ENCODE assay signal across 7 mouse cellular contexts in genomic region chr3:50381861-50382693, GRCm38 (mm10).
DNase-seq lines count a peak whose midpoint lies in the region; ATAC-seq lines count a peak whose summit lies in the region.

No protein-coding gene starts in this region.

- H3K27ac ChIP-seq in brown adipose tissue, adult 24 weeks (replicated peaks; ENCODE audit: low read depth, low read length): no peak overlapping the region
- peak overlapping the region; percentile 79 for H3K27ac ChIP-seq in embryonic facial prominence, embryonic 10.5 days (replicated peaks)
- 0 out of 2 replicates have a peak overlapping the region, but pooled peaks have one; percentile 18 for H3K27ac ChIP-seq in hindbrain, embryonic 13.5 days
- no peak overlapping the region for H3K27ac ChIP-seq in liver, embryonic 13.5 days
- no peak overlapping the region for H3K27ac ChIP-seq in neural tube, embryonic 12.5 days

- no peaks in the 10 kb centered on the region for H3K4me1 ChIP-seq in brown adipose tissue, adult 24 weeks (ENCODE audit: control insufficient read depth, insufficient read depth, insufficient read length, low read length)
- H3K4me1 ChIP-seq in embryonic facial prominence, embryonic 10.5 days: peaks cover 26% of the 10 kb centered on the region
- H3K4me1 ChIP-seq in hindbrain, embryonic 13.5 days (replicated peaks): peaks cover 17% of the 10 kb centered on the region
- no peaks in the 10 kb centered on the region for H3K4me1 ChIP-seq in liver, embryonic 13.5 days (replicated peaks)
- no peaks in the 10 kb centered on the region for H3K4me1 ChIP-seq in neural tube, embryonic 12.5 days

- peak overlapping the region; percentile 56 for H3K4me3 ChIP-seq in brown adipose tissue, adult 24 weeks (ENCODE audit: insufficient read depth, low read depth, low read length)
- H3K4me3 ChIP-seq in embryonic facial prominence, embryonic 10.5 days: peak overlapping the region; percentile 49
- peak overlapping the region; percentile 35 for H3K4me3 ChIP-seq in hindbrain, embryonic 13.5 days
- peak overlapping the region; percentile 23 for H3K4me3 ChIP-seq in liver, embryonic 13.5 days (replicated peaks)
- H3K4me3 ChIP-seq in neural tube, embryonic 12.5 days: peak overlapping the region; percentile 23

- H3K9me3 ChIP-seq in embryonic facial prominence, embryonic 10.5 days: no peaks in the 10 kb centered on the region
- H3K9me3 ChIP-seq in hindbrain, embryonic 13.5 days: no peaks in the 10 kb centered on the region
- no peaks in the 10 kb centered on the region for H3K9me3 ChIP-seq in liver, embryonic 13.5 days (replicated peaks)
- no peaks in the 10 kb centered on the region for H3K9me3 ChIP-seq in neural tube, embryonic 12.5 days

- H3K4me2 ChIP-seq in hindbrain, embryonic 13.5 days: peak overlapping the region; percentile 49
- H3K4me2 ChIP-seq in liver, embryonic 13.5 days: peak overlapping the region; percentile 49
- H3K4me2 ChIP-seq in neural tube, embryonic 12.5 days (replicated peaks): peak overlapping the region; percentile 51

- ATAC-seq in hindbrain, embryonic 13.5 days (ENCODE audit: low FRiP score): 0 out of 2 replicates have a peak, but pooled peaks have one; percentile 34
- no peak for ATAC-seq in liver, embryonic 13.5 days (ENCODE audit: low read depth)
- ATAC-seq in neural tube, embryonic 12.5 days (ENCODE audit: low FRiP score, low read depth): 0 out of 2 replicates have a peak, but pooled peaks have one; percentile 64
- ATAC-seq in CD4-positive, CD25-positive, alpha-beta regulatory T cell, adult 4 months: no peak

- 34% methylated on average over 22 of the region's 22 CpGs for WGBS in embryonic facial prominence, embryonic 10.5 days
- WGBS in hindbrain, embryonic 13.5 days: 42% methylated on average over 22 of the region's 22 CpGs
- 21% methylated on average over 22 of the region's 22 CpGs for WGBS in liver, embryonic 13.5 days (ENCODE audit: insufficient replicate concordance)
- 45% methylated on average over 22 of the region's 22 CpGs for WGBS in neural tube, embryonic 12.5 days

- H3K36me3 ChIP-seq in embryonic facial prominence, embryonic 10.5 days (replicated peaks): no peaks in the 10 kb centered on the region
- H3K36me3 ChIP-seq in hindbrain, embryonic 13.5 days: no peaks in the 10 kb centered on the region
- H3K36me3 ChIP-seq in liver, embryonic 13.5 days: no peaks in the 10 kb centered on the region
- no peaks in the 10 kb centered on the region for H3K36me3 ChIP-seq in neural tube, embryonic 12.5 days

- H3K9ac ChIP-seq in hindbrain, embryonic 13.5 days: 0 out of 2 replicates have a peak overlapping the region, but pooled peaks have one; percentile 29
- H3K9ac ChIP-seq in liver, embryonic 13.5 days: no peak overlapping the region
- H3K9ac ChIP-seq in neural tube, embryonic 12.5 days: no peak overlapping the region

- H3K27me3 ChIP-seq in embryonic facial prominence, embryonic 10.5 days (replicated peaks; ENCODE audit: low read depth, poor library complexity, severe bottlenecking): no peaks in the 10 kb centered on the region
- no peaks in the 10 kb centered on the region for H3K27me3 ChIP-seq in hindbrain, embryonic 13.5 days
- H3K27me3 ChIP-seq in liver, embryonic 13.5 days: no peaks in the 10 kb centered on the region
- no peaks in the 10 kb centered on the region for H3K27me3 ChIP-seq in neural tube, embryonic 12.5 days (replicated peaks)

- peak; percentile 43 for DNase-seq in embryonic facial prominence, embryonic 10.5 days (ENCODE audit: low spot score)
- DNase-seq in liver, embryonic 13.5 days: no peak
- no peak for DNase-seq in left cerebral cortex, adult 8-10 months (ENCODE audit: low spot score in 2 of 2)

Comparison
In these comparisons a context has a peak if more than half of its experiments do, and no peak if none do; other contexts are left out.
1. H3K27ac ChIP-seq: peak in embryonic facial prominence, embryonic 10.5 days (single experiment) and hindbrain, embryonic 13.5 days (single experiment); none in brown adipose tissue, adult 24 weeks (single experiment), liver, embryonic 13.5 days (single experiment) and neural tube, embryonic 12.5 days (single experiment).
2. ATAC-seq: peak in hindbrain, embryonic 13.5 days (single experiment) and neural tube, embryonic 12.5 days (single experiment); none in liver, embryonic 13.5 days (single experiment) and CD4-positive, CD25-positive, alpha-beta regulatory T cell, adult 4 months (single experiment).
3. Peak in every context shown above with its lines, with median percentiles within 50 percentile points of each other: H3K4me3 ChIP-seq and H3K4me2 ChIP-seq.